Mouse (Mus musculus): ENCODE measurements around the gene Stk33. TPM values are rescaled to one million over a fixed set of nuclear protein-coding genes. Genes with fewer than 3 reads are reported as not detected.

Gene Stk33
- polyA plus RNA-seq, 1 experiment from 2014 or later = 9.4 TPM

- ATAC-seq (replicated peaks; ENCODE audit: low FRiP score) (peak; percentile 49), DNase-seq (ENCODE audit: low spot score) (peak; percentile 57)
- peaks cover 32% of the 10 kb centered on the region for H3K4me1 ChIP-seq (replicated peaks; ENCODE audit: control insufficient read depth, insufficient read depth, low read length)
- WGBS = 23% methylated on average over 11 of the region's 11 CpGs
- H3K27me3 ChIP-seq (ENCODE audit: control insufficient read depth, insufficient read depth, low read length) = peaks cover 11% of the 10 kb centered on the region; the same call in 1 of the 2 replicates
- H3K9me3 ChIP-seq (ENCODE audit: control insufficient read depth, low read length) = no peaks in the 10 kb centered on the region
- no peaks in the 10 kb centered on the region for H3K36me3 ChIP-seq (ENCODE audit: control insufficient read depth, insufficient read depth, low read length)
- H3K9ac ChIP-seq (ENCODE audit: low read length) = no peak overlapping the region
- 0 out of 2 replicates have a peak overlapping the region, but pooled peaks have one; percentile 15 for H3K4me2 ChIP-seq (ENCODE audit: low read depth, low read length, severe bottlenecking)
- 0 out of 2 replicates have a peak overlapping the region, but pooled peaks have one; percentile 25 for H3K27ac ChIP-seq (ENCODE audit: low read depth, low read length)
- no peak overlapping the region for H3K4me3 ChIP-seq (ENCODE audit: low read depth, low read length)
These were observed 207.0 kb downstream of the Stk33 start for GRCm38 (mm10) chr7:109231881-109232321.

GRCm38 (mm10) chr7:109231307-109231706 is 207.6 kb downstream of the Stk33 start:
- peak; percentile 14 for ATAC-seq (replicated peaks; ENCODE audit: low FRiP score)
- 49% methylated on average over 5 of the region's 5 CpGs for WGBS
- Histone ChIP-seq H3K9me3 (ENCODE audit: control insufficient read depth, low read length) (no peaks in the 10 kb centered on the region), H3K9ac (ENCODE audit: low read length) (no peak overlapping the region), H3K36me3 (ENCODE audit: control insufficient read depth, insufficient read depth, low read length) (no peaks in the 10 kb centered on the region), H3K27ac (ENCODE audit: low read depth, low read length) (peak overlapping the region; percentile 41; the same call in 1 of the 2 replicates), H3K27me3 (ENCODE audit: control insufficient read depth, insufficient read depth, low read length) (peaks cover 11% of the 10 kb centered on the region; the same call in 1 of the 2 replicates), H3K4me3 (ENCODE audit: low read depth, low read length) (no peak overlapping the region), H3K4me1 (replicated peaks; ENCODE audit: control insufficient read depth, insufficient read depth, low read length) (peaks cover 32% of the 10 kb centered on the region), H3K4me2 (ENCODE audit: low read depth, low read length, severe bottlenecking) (no peak overlapping the region)
- peak; percentile 51 for DNase-seq (ENCODE audit: low spot score)

- Histone ChIP-seq H3K36me3 (ENCODE audit: control insufficient read depth, insufficient read depth, low read length) (no peaks in the 10 kb centered on the region), H3K4me1 (replicated peaks; ENCODE audit: control insufficient read depth, insufficient read depth, low read length) (peaks cover 31% of the 10 kb centered on the region), H3K4me3 (ENCODE audit: low read depth, low read length) (no peak overlapping the region), H3K9ac (ENCODE audit: low read length) (no peak overlapping the region), H3K27me3 (ENCODE audit: control insufficient read depth, insufficient read depth, low read length) (peaks cover 11% of the 10 kb centered on the region; the same call in 1 of the 2 replicates), H3K9me3 (ENCODE audit: control insufficient read depth, low read length) (no peaks in the 10 kb centered on the region), H3K4me2 (ENCODE audit: low read depth, low read length, severe bottlenecking) (no peak overlapping the region), H3K27ac (ENCODE audit: low read depth, low read length) (no peak overlapping the region)
- 28% methylated on average over 2 of the region's 2 CpGs for WGBS
- peak; percentile 18; the same call in 1 of the 2 replicates for ATAC-seq (replicated peaks; ENCODE audit: low FRiP score)
- DNase-seq (ENCODE audit: low spot score) = peak; percentile 81
These were observed 208.1 kb downstream of the Stk33 start for GRCm38 (mm10) chr7:109230806-109231205.

Other genes starting within 250 kb of the Stk33 start
- 0.37 and 0.67 TPM in 2 replicates for gene Trim66, start 69.1 kb upstream of the Stk33 start, polyA plus RNA-seq (2014; fragmentation: Nextera tagmentation; extraction: Ambion mirVana)
- gene Rpl27a, start 80.1 kb upstream of the Stk33 start, polyA plus RNA-seq (2014; fragmentation: Nextera tagmentation; extraction: Ambion mirVana) = 103 and 119 TPM in 2 replicates

Measured in forebrain, embryonic 11.5 days (tissue).